Mouse (Mus musculus) intestine, embryonic 15.5 days (tissue): ENCODE data around the gene Phf10. TPM values are rescaled to one million over a fixed set of nuclear protein-coding genes. Genes with fewer than 3 reads are reported as not detected.
"Not testable (repeated sequence)": the region's sequence is repeated elsewhere in the genome, so short reads cannot be mapped to it uniquely, and the experiment has no call there.

ENCODE experiments used
- ATAC-seq: fragments of 200-750 bp; cut with Nextera tagmentation; 2 replicates; pipeline ENCODE4 v1.8.0; 2017; ENCODE audit warnings: moderate TSS enrichment, moderate library complexity
- H3K27ac ChIP-seq: fragments of 300-500 bp; sonication (generic); 2 replicates; pipeline ENCODE4 v1.5.1; 2015; ENCODE audit warnings: mild to moderate bottlenecking, inconsistent platforms
- H3K27me3 ChIP-seq: fragments of 300-500 bp; sonication (generic); replicated peaks from 2 replicates; pipeline ENCODE4 v1.6.1; 2015; ENCODE audit warnings: inconsistent platforms
- H3K36me3 ChIP-seq: fragments of 300-500 bp; sonication (generic); 2 replicates; pipeline ENCODE4 v1.6.1; 2015; ENCODE audit warnings: inconsistent platforms
- H3K4me1 ChIP-seq: fragments of 300-500 bp; sonication (generic); replicated peaks from 2 replicates; pipeline ENCODE4 v1.6.1; 2015; ENCODE audit warnings: inconsistent platforms
- H3K4me2 ChIP-seq: fragments of 300-500 bp; sonication (generic); replicated peaks from 2 replicates; pipeline ENCODE4 v1.6.1; 2015; ENCODE audit warnings: mild to moderate bottlenecking, inconsistent platforms
- H3K4me3 ChIP-seq: fragments of 300-500 bp; sonication (generic); replicated peaks from 2 replicates; pipeline ENCODE4 v1.5.1; 2015; ENCODE audit warnings: inconsistent platforms
- H3K9ac ChIP-seq: fragments of 300-500 bp; sonication (generic); 2 replicates; pipeline ENCODE4 v1.6.1; 2015; ENCODE audit warnings: inconsistent platforms
- H3K9me3 ChIP-seq: fragments of 300-500 bp; sonication (generic); 2 replicates; pipeline ENCODE4 v1.6.1; 2016; ENCODE audit warnings: inconsistent platforms
- WGBS: fragments of 180-500 bp; shearing (Covaris S2); methylation state at CpG from one replicate; pipeline ENCODE4 v1.1.7; 2015; 5-methylcytosine and 5-hydroxymethylcytosine counted together
- polyA plus RNA-seq: library from polyadenylated mRNA; unstranded; fragments of >200 nt; fragmentation: Nextera tagmentation; extraction: Ambion mirVana; gene quantifications from 2 replicates; pipeline ENCODE4 v1.2.1, GENCODE M21; 2015

The Phf10 gene
- polyA plus RNA-seq, 1 experiment from 2014 or later = 35.6 TPM

GRCm38 (mm10) chr17:14961557-14962154 is 583 bp upstream of the Phf10 start:
- not testable (repeated sequence) for H3K27me3 ChIP-seq, H3K4me2 ChIP-seq, H3K27ac ChIP-seq, H3K36me3 ChIP-seq, H3K4me1 ChIP-seq, H3K9me3 ChIP-seq, H3K4me3 ChIP-seq, H3K9ac ChIP-seq
- peak; percentile 89 for ATAC-seq
- WGBS = no CpG with 5 or more reads among the region's 44 CpGs

DNA sequence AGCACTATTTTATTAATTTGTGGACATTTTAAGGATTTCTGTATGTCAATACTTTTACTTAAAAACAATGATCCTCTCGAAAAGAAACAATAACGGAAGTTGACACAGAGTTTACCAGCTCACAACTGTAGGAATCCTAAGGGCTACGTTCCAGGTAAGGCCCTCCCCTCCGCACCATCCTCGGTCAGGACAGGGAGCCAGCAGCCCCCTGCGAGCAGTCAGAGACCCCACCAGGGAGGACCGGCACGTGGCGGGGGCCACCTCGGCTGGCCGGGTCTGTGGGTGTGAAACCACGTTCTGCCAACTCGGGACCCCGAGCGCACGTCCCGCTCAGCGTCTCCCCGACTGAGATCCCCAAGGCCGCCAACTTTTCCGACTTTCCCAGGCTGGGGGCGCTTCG is 553 bp downstream of the Phf10 start:
- Histone ChIP-seq H3K27me3 (no peaks in the 10 kb centered on the region), H3K4me1 (peaks cover 3% of the 10 kb centered on the region), H3K27ac (no peak overlapping the region), H3K9me3 (no peaks in the 10 kb centered on the region), H3K36me3 (no peaks in the 10 kb centered on the region), H3K9ac (peak overlapping the region; percentile 85), H3K4me2 (peak overlapping the region; percentile 84), H3K4me3 (peak overlapping the region; percentile 79)
- ATAC-seq = peak; percentile 40
- 0% methylated on average over 22 of the region's 23 CpGs for WGBS

DNA sequence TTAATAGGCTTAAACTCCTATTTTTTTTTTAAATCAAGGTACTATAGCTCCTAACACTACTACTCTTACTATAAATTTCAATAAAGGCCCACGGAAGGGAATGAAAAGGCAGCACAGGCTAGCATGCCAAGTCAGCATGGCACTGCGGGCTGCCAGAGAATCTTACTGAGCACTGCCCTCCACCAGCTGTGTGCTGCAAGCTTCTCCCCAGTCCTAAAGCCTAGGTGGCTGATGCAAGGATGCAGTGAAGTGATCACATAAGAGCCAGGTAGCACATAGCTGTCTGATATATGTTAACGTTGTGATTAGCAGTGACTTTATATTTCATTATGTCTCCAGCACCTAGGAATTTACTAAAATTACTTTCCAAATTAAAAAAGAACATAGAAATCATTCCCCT is 1.1 kb downstream of the Phf10 start:
- Histone ChIP-seq H3K36me3 (no peaks in the 10 kb centered on the region), H3K4me1 (peaks cover 3% of the 10 kb centered on the region), H3K27ac (no peak overlapping the region), H3K4me3 (peak overlapping the region; percentile 19; the same call in 1 of the 2 replicates), H3K27me3 (no peaks in the 10 kb centered on the region), H3K9ac (peak overlapping the region; percentile 45), H3K4me2 (peak overlapping the region; percentile 60), H3K9me3 (no peaks in the 10 kb centered on the region)
- ATAC-seq = no peak
- WGBS = 31% methylated on average over 3 of the region's 3 CpGs

DNA sequence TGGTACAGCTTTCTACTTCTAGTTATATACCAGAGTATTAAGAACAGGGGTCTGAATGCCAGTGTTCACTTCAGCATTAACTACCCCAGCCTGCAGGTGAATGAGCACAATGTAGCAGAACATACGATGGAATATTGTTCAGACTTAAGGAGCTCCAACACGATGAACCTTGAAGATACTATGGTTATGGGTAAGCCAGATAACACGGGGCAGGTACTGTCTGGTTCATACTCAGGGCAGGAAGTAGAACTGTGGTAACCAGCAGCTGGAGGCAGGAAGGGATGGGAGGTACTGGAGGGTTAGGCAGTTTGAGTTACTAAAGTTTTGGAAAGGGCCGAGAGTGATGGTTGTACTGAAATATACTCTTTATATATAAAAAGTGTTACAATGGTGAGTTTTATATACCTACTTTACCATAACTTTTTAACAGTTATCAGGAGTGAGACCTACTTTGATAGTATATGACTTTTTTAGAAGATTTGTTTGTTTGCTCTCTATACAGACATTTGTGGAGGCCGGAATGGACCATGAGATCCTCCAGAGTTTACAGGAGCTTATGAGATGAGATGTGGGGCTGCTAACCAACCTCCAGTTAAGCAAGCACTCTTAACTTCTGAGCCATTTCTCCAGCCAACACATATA is 2.3 kb downstream of the Phf10 start:
- Histone ChIP-seq H3K4me3 (no peak overlapping the region), H3K9me3 (no peaks in the 10 kb centered on the region)

GRCm38 (mm10) chr17:14953452-14953851 is 7.6 kb downstream of the Phf10 start:
- Histone ChIP-seq H3K9me3 (no peaks in the 10 kb centered on the region), H3K4me2 (no peak overlapping the region), H3K36me3 (peaks cover 20% of the 10 kb centered on the region), H3K4me1 (no peaks in the 10 kb centered on the region), H3K4me3 (no peak overlapping the region), H3K27me3 (no peaks in the 10 kb centered on the region), H3K27ac (no peak overlapping the region), H3K9ac (no peak overlapping the region)
- 85% methylated on average over 8 of the region's 8 CpGs for WGBS
- no peak for ATAC-seq

More for the DNA sequence above, 2.3 kb downstream of the Phf10 start:
- Histone ChIP-seq H3K4me2 (no peak overlapping the region), H3K4me1 (peaks cover 3% of the 10 kb centered on the region), H3K36me3 (peaks cover 5% of the 10 kb centered on the region; the same call in 1 of the 2 replicates), H3K27ac (no peak overlapping the region), H3K9ac (no peak overlapping the region), H3K27me3 (no peaks in the 10 kb centered on the region)
- 87% methylated on average over 5 of the region's 5 CpGs for WGBS
- no peak for ATAC-seq

DNA sequence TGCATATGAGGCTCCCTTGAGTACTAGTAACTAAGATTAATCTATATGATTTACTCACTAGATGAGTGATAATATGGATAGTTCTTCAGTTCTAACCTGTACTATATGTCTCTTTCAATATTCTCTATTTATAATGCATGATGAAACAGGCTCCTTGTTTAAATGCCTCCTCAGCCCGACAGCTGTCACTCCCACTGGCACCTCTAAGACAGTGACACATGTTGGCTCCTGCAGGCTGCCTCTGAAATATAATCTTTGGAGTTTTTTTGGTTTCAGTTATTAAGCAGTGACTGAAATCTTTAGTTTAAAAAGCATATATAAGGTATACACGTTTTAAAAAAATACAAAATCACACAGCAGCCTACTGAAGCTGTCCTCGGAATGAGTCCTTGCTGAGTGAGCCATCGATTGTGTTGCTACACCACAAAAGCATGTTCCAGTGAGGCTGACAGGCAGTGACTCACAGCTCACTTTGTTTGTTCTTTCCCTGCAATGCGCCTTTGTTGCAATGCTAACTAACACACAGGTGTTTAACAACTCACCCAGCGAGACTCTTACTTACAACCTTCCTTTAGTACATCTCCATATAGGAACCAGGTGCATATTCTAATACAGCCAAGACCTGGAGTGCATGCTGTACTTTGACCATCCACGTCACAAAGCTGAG is 11.8 kb downstream of the Phf10 start:
- no peak for ATAC-seq
- Histone ChIP-seq H3K36me3 (peaks cover 26% of the 10 kb centered on the region), H3K27ac (no peak overlapping the region), H3K4me3 (no peak overlapping the region), H3K9ac (no peak overlapping the region), H3K4me2 (no peak overlapping the region), H3K4me1 (peaks cover 8% of the 10 kb centered on the region), H3K27me3 (no peaks in the 10 kb centered on the region), H3K9me3 (no peaks in the 10 kb centered on the region)
- 88% methylated on average over 7 of the region's 7 CpGs for WGBS

GRCm38 (mm10) chr17:14944551-14944950 is 16.5 kb downstream of the Phf10 start:
- Histone ChIP-seq H3K4me3 (0 out of 2 replicates have a peak overlapping the region, but pooled peaks have one; percentile 3), H3K27me3 (no peaks in the 10 kb centered on the region), H3K36me3 (peaks cover 9% of the 10 kb centered on the region), H3K9ac (no peak overlapping the region), H3K4me2 (peak overlapping the region; percentile 89; the same call in 1 of the 2 replicates), H3K27ac (no peak overlapping the region), H3K4me1 (peaks cover 12% of the 10 kb centered on the region), H3K9me3 (no peaks in the 10 kb centered on the region)
- no peak for ATAC-seq
- 89% methylated on average over 1 of the region's 1 CpGs for WGBS

DNA sequence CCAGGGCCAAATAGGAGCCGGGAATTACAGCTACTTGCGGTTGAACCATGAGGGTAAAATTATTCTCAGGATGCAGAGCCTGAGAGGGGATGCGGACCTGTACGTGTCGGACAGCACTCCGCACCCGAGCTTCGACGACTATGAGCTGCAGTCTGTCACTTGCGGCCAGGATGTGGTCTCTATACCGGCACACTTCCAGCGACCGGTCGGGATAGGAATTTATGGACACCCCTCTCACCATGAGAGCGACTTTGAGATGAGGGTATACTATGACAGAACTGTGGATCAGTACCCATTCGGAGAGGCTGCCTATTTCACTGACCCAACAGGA is 17.4 kb downstream of the Phf10 start:
- whole genome bisulfite sequencing = 16% methylated on average over 16 of the region's 16 CpGs
- peak overlapping the region; percentile 89 for H3K4me2 ChIP-seq
- H3K9ac ChIP-seq = peak overlapping the region; percentile 70
- ATAC-seq = no peak; the same call in 1 of the 2 replicates
- H3K27me3 ChIP-seq = no peaks in the 10 kb centered on the region
- H3K9me3 ChIP-seq = no peaks in the 10 kb centered on the region
- H3K4me1 ChIP-seq = peaks cover 12% of the 10 kb centered on the region
- peaks cover 8% of the 10 kb centered on the region for H3K36me3 ChIP-seq
- H3K4me3 ChIP-seq = peak overlapping the region; percentile 81
- no peak overlapping the region for H3K27ac ChIP-seq

DNA sequence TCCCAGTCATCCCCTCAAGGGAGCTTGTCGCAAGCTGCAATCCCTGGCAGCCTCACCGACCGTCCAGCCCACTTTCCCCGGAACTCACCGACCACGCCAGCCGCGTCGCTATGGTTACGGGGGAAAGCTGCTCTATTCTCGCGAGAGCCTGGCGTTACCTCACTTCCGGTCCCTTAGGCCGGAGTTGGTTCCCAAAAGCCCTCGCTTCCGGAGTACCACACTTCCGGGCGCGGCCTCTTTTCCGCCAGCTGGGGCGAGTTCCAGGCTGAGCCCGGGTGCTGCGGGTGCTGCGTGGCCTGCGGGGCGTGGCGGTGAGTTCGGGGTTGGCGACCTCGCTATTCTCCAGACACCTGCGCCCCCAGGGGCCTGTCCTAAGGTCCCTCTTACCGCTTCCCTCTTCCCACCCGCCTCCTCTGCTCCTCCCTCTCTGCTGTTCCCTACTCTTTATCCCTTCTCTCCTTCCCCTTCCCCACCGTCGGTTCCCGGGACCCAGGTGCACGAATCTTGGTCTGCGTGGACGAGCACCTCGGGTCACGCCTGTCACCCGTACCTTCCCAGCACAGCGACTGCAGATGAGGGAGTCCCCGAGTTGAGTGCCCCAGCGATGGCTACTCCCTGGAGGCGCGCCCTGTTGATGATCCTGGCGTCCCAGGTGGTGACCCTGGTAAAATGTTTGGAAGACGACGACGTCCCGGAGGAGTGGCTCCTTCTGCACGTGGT is 17.9 kb downstream of the Phf10 start, which contains the start of the genes Wdr27 and 1600012H06Rik:
Wdr27 (minus strand) TSS at position 150 of the 720 bp plus-strand sequence.
1600012H06Rik (plus strand) TSS at position 176 of the 720 bp plus-strand sequence.
- Histone ChIP-seq H3K4me3 (peak within 1 kb of the TSS; percentile 81), H3K36me3 (peaks cover 4% of the 10 kb centered on the region; the same call in 1 of the 2 replicates), H3K9me3 (no peaks in the 10 kb centered on the region), H3K9ac (peak within 1 kb of the TSS; percentile 70), H3K4me2 (peak within 1 kb of the TSS; percentile 89), H3K27me3 (no peaks in the 10 kb centered on the region), H3K4me1 (peaks cover 12% of the 10 kb centered on the region), H3K27ac (peak within 1 kb of the TSS; percentile 73)
- peak; percentile 99 for ATAC-seq
- under 1% methylated on average over 54 of the region's 54 CpGs for WGBS

DNA sequence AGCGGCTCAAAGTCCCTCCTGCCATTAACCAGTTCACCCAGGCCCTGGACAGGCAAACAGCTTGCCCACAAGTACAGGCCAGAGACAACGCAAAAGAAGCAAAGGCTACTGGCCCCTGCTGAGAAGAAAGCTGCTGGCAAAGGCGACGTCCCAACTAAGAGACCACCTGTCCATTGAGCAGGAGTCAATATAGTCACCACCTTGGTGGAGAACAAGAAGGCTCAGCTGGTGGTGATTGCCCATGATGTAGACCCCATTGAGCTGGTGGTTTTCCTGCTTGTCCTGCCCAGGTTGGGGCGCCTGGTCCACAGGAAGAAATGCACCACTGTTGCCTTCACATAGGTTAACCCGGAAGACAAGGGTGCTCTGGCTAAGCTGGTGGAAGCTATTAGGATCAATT is 18.9 kb downstream of the Phf10 start:
- H3K36me3 ChIP-seq, H3K9me3 ChIP-seq, H3K27me3 ChIP-seq, ATAC-seq, H3K27ac ChIP-seq: not testable (repeated sequence)
- Histone ChIP-seq H3K4me2 (peak overlapping the region; percentile 89), H3K4me1 (peaks cover 12% of the 10 kb centered on the region), H3K9ac (peak overlapping the region; percentile 70; the same call in 1 of the 2 replicates), H3K4me3 (peak overlapping the region; percentile 81)
- 78% methylated on average over 6 of the region's 6 CpGs for WGBS

DNA sequence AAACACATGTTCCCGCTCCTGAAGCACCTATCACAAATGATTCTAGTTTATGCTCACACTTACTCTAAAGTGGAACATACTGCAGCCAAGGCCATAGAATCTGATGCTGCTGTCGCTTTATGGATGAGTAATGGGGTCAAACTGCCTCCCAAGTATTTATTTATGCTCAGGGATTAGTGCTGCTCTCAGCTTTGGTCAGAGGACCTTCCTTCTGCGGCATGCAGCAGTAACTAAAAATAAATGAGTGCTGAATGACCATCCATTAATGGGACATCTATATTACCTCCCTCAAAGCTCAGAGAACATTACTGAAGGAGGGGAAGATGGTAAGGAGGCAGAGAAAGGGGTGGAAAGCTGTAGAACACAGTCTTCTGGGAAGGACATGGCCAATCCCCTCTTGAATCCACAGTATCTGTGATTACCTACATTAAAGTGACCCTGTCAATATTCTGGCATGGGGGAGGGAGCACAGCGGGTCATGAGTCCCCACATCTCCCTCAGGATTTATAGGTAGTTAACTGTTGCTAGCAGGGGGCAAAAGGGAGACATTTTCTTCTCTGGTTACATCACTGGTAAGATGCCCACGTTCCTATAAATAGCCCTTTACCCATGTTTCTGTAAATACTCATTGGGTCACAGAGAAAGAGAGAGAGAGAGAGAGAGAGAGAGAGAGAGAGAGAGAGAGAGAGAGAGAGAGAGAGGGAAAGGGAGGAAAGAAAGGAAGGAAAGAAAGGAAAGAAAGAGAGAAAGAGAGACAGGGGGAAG is 25.1 kb downstream of the Phf10 start:
- H3K4me1 ChIP-seq = no peaks in the 10 kb centered on the region
- WGBS = 54% methylated on average over 5 of the region's 5 CpGs
- H3K9ac ChIP-seq = no peak overlapping the region
- no peaks in the 10 kb centered on the region for H3K9me3 ChIP-seq
- H3K4me3 ChIP-seq = no peak overlapping the region
- H3K36me3 ChIP-seq = no peaks in the 10 kb centered on the region
- no peak for ATAC-seq
- no peak overlapping the region for H3K27ac ChIP-seq
- H3K27me3 ChIP-seq = no peaks in the 10 kb centered on the region
- no peak overlapping the region for H3K4me2 ChIP-seq
